Mouse (Mus musculus) hindbrain, postnatal 0 days (tissue): Measurements from ENCODE around the gene Drd3. TPM values are rescaled to one million over a fixed set of nuclear protein-coding genes. Genes with fewer than 3 reads are reported as not detected.
A peak's percentile ranks its signal among the peaks of the same experiment; 100 is the strongest.

ENCODE experiments used
- ATAC-seq: fragments of 200-750 bp; cut with Nextera tagmentation; 2 replicates; pipeline ENCODE4 v1.8.0; 2017; ENCODE audit warnings: mild to moderate bottlenecking, moderate TSS enrichment, moderate library complexity
- DNase-seq: peaks from one replicate; pipeline ENCODE4 v3.0.0-alpha.2; 2015; ENCODE audit warnings: low spot score
- H3K27ac ChIP-seq: fragments of 300-500 bp; sonication (generic); 2 replicates; pipeline ENCODE4 v1.5.1; 2014; ENCODE audit warnings: mild to moderate bottlenecking
- H3K27me3 ChIP-seq: fragments of 300-500 bp; sonication (generic); 2 replicates; pipeline ENCODE4 v1.6.1; 2014; ENCODE audit warnings: low read length, mixed read lengths; ENCODE audit not compliant: insufficient read depth
- H3K36me3 ChIP-seq: fragments of 300-500 bp; sonication (generic); 2 replicates; pipeline ENCODE4 v1.6.1; 2014; ENCODE audit warnings: low read length, mixed read lengths; ENCODE audit not compliant: insufficient read depth
- H3K4me1 ChIP-seq: fragments of 300-500 bp; sonication (generic); 2 replicates; pipeline ENCODE4 v1.6.1; 2014; ENCODE audit warnings: antibody characterized with exemption, low read length, mixed read lengths; ENCODE audit not compliant: insufficient read depth
- H3K4me2 ChIP-seq: fragments of 300-500 bp; sonication (generic); 2 replicates; pipeline ENCODE4 v1.6.1; 2014; ENCODE audit warnings: low read depth, mild to moderate bottlenecking, low read length, moderate library complexity, mixed read lengths
- H3K4me3 ChIP-seq: fragments of 300-500 bp; sonication (generic); 2 replicates; pipeline ENCODE4 v1.5.1; 2014; ENCODE audit warnings: low read length
- H3K9ac ChIP-seq: fragments of 300-500 bp; sonication (generic); replicated peaks from 2 replicates; pipeline ENCODE4 v1.6.1; 2014; ENCODE audit warnings: mild to moderate bottlenecking, low read length, moderate library complexity, mixed read lengths
- H3K9me3 ChIP-seq: fragments of 300-500 bp; sonication (generic); 2 replicates; pipeline ENCODE4 v1.6.1; 2016; ENCODE audit warnings: low read length, mixed read lengths
- CTCF ChIP-seq: IDR thresholded peaks from 2 replicates; pipeline ENCODE4 v1.5.1; 2016; ENCODE audit warnings: antibody characterized with exemption, control low read depth, low read depth
- WGBS: fragments of 180-500 bp; shearing (Covaris S2); extraction: QIAGEN DNeasy Blood & Tissue Kit; methylation state at CpG from one replicate; pipeline ENCODE4 v1.1.7; 2014; 5-methylcytosine and 5-hydroxymethylcytosine counted together
- polyA plus RNA-seq: library from polyadenylated mRNA; unstranded; fragments of >200 nt; fragmentation: Nextera tagmentation; extraction: Ambion mirVana; gene quantifications from 2 replicates; pipeline ENCODE4 v1.2.1, GENCODE M21; 2015
- total RNA-seq: library from RNA; depleted of rRNA; stranded (reverse); fragments of >200 nt; gene quantifications from 2 replicates; pipeline ENCODE4 v1.2.3, GENCODE M21; 2014; rRNA removed

The Drd3 gene
- total RNA-seq = 0.16 and 0.36 TPM in 2 replicates
- not detected in 2 replicates for polyA plus RNA-seq

- TF ChIP-seq CTCF = no peak
- WGBS = 16% methylated on average over 7 of the region's 7 CpGs
These were observed at the start of gene Drd3 for GRCm38 (mm10) chr16:43753751-43754150. Gene Drd3, plus strand, starts transcription at chr16:43754026.

GRCm38 (mm10) chr16:43708335-43709061 lies 45.3 kb upstream of the Drd3 start:
- ATAC-seq (peak; percentile 27; the same call in 1 of the 2 replicates), DNase-seq (peak; percentile 24)
- H3K27ac ChIP-seq = peak overlapping the region; percentile 71
- no peak for TF ChIP-seq CTCF
- H3K9me3 ChIP-seq = no peaks in the 10 kb centered on the region
- H3K4me3 ChIP-seq = peak overlapping the region; percentile 25
- H3K27me3 ChIP-seq = no peaks in the 10 kb centered on the region
- H3K4me1 ChIP-seq = no peaks in the 10 kb centered on the region
- peak overlapping the region; percentile 53 for H3K4me2 ChIP-seq
- 45% methylated on average over 13 of the region's 13 CpGs for WGBS
- H3K9ac ChIP-seq = no peak overlapping the region; the same call in 1 of the 2 replicates
- no peaks in the 10 kb centered on the region for H3K36me3 ChIP-seq

More at GRCm38 (mm10) chr16:43753751-43754150, at the start of gene Drd3:
- H3K27ac ChIP-seq = no peak within 1 kb of the TSS
- H3K4me1 ChIP-seq = no peaks in the 10 kb centered on the region
- H3K9ac ChIP-seq = no peak within 1 kb of the TSS
- no peak for ATAC-seq
- H3K9me3 ChIP-seq = no peaks in the 10 kb centered on the region
- peak within 1 kb of the TSS; percentile 14; the same call in 1 of the 2 replicates for H3K4me2 ChIP-seq
- DNase-seq = peak; percentile 40
- no peak within 1 kb of the TSS for H3K4me3 ChIP-seq
- H3K27me3 ChIP-seq = no peaks in the 10 kb centered on the region
- H3K36me3 ChIP-seq = no peaks in the 10 kb centered on the region

- peak overlapping the region; percentile 25 for H3K4me3 ChIP-seq
- ATAC-seq = peak; percentile 80
- no peak overlapping the region; the same call in 1 of the 2 replicates for H3K9ac ChIP-seq
- TF ChIP-seq CTCF = no peak
- H3K27ac ChIP-seq = peak overlapping the region; percentile 71
- peak; percentile 59 for DNase-seq
- 37% methylated on average over 15 of the region's 15 CpGs for WGBS
- H3K36me3 ChIP-seq = no peaks in the 10 kb centered on the region
- peak overlapping the region; percentile 53 for H3K4me2 ChIP-seq
- H3K27me3 ChIP-seq = no peaks in the 10 kb centered on the region
- H3K4me1 ChIP-seq = no peaks in the 10 kb centered on the region
- no peaks in the 10 kb centered on the region for H3K9me3 ChIP-seq
These were observed 44.8 kb upstream of the Drd3 start for GRCm38 (mm10) chr16:43709062-43709413.

- DNase-seq (peak; percentile 60), ATAC-seq (peak; percentile 61)
- Histone ChIP-seq H3K27ac (peak overlapping the region; percentile 71; the same call in 1 of the 2 replicates), H3K4me1 (no peaks in the 10 kb centered on the region), H3K4me3 (peak overlapping the region; percentile 25), H3K9ac (no peak overlapping the region), H3K4me2 (peak overlapping the region; percentile 53), H3K36me3 (no peaks in the 10 kb centered on the region), H3K27me3 (no peaks in the 10 kb centered on the region), H3K9me3 (no peaks in the 10 kb centered on the region)
- WGBS = 18% methylated on average over 9 of the region's 9 CpGs
- TF ChIP-seq CTCF = no peak
These were observed 44.2 kb upstream of the Drd3 start for GRCm38 (mm10) chr16:43709432-43710133.

- no peak for TF ChIP-seq CTCF
- H3K4me2 ChIP-seq = peak overlapping the region; percentile 53
- no peak overlapping the region for H3K27ac ChIP-seq
- no peaks in the 10 kb centered on the region for H3K36me3 ChIP-seq
- no peaks in the 10 kb centered on the region for H3K4me1 ChIP-seq
- no peak overlapping the region for H3K9ac ChIP-seq
- DNase-seq = no peak
- ATAC-seq = no peak
- 35% methylated on average over 6 of the region's 6 CpGs for WGBS
- 0 out of 2 replicates have a peak overlapping the region, but pooled peaks have one; percentile 25 for H3K4me3 ChIP-seq
- H3K9me3 ChIP-seq = no peaks in the 10 kb centered on the region
- no peaks in the 10 kb centered on the region for H3K27me3 ChIP-seq
These were observed 43.7 kb upstream of the Drd3 start for GRCm38 (mm10) chr16:43710134-43710475.

GRCm38 (mm10) chr16:43710651-43711050 lies 43.2 kb upstream of the Drd3 start:
- Histone ChIP-seq H3K36me3 (no peaks in the 10 kb centered on the region), H3K4me3 (no peak overlapping the region), H3K27me3 (no peaks in the 10 kb centered on the region), H3K9ac (no peak overlapping the region), H3K27ac (no peak overlapping the region), H3K4me2 (no peak overlapping the region), H3K4me1 (no peaks in the 10 kb centered on the region), H3K9me3 (no peaks in the 10 kb centered on the region)
- ATAC-seq (no peak), DNase-seq (no peak)
- no peak for TF ChIP-seq CTCF
- 77% methylated on average over 11 of the region's 11 CpGs for WGBS
